Mouse (Mus musculus) spleen, adult 2 months (tissue): Measurements from ENCODE around the gene Cchcr1. TPM values are rescaled to one million over a fixed set of nuclear protein-coding genes. Genes with fewer than 3 reads are reported as not detected.
A peak's percentile ranks its signal among the peaks of the same experiment; 100 is the strongest.

Experiments used
- DNase-seq, 2 experiments: peaks; one replicate each; pipeline versions ENCODE4 v3.0.0 to v3.0.0-alpha.2; 2012 to 2021; ENCODE audit warnings: low spot score in 2 of 2, low read depth in 1 of 2
- H3K27ac ChIP-seq: fragments of 200-500 bp; 2 replicates; pipeline ENCODE4 v1.5.1; 2012; ENCODE audit warnings: low read length, inconsistent platforms; ENCODE audit not compliant: insufficient read depth
- H3K27me3 ChIP-seq: fragments of 200-500 bp; 2 replicates; pipeline ENCODE4 v1.6.1; 2012; ENCODE audit warnings: mild to moderate bottlenecking, moderate library complexity, low read length, inconsistent platforms; ENCODE audit not compliant: control insufficient read depth, insufficient read depth
- H3K36me3 ChIP-seq: fragments of 200-500 bp; 2 replicates; pipeline ENCODE4 v1.6.1; 2012; ENCODE audit warnings: mild to moderate bottlenecking, low read length, inconsistent platforms; ENCODE audit not compliant: control insufficient read depth, insufficient read depth
- H3K4me1 ChIP-seq: fragments of 200-500 bp; 2 replicates; pipeline ENCODE4 v1.6.1; 2011; ENCODE audit warnings: inconsistent platforms; ENCODE audit not compliant: control insufficient read depth, insufficient read depth, insufficient read length
- H3K4me3 ChIP-seq: fragments of 200-500 bp; 2 replicates; pipeline ENCODE4 v1.5.1; 2011; ENCODE audit warnings: mild to moderate bottlenecking, inconsistent platforms; ENCODE audit not compliant: insufficient read depth, insufficient read length; ENCODE audit errors: extremely low read depth
- CTCF ChIP-seq: fragments of 200-500 bp; IDR thresholded peaks from 2 replicates; pipeline ENCODE4 v1.5.1; 2011; ENCODE audit warnings: mild to moderate bottlenecking, inconsistent platforms; ENCODE audit not compliant: insufficient read depth, insufficient read length, insufficient replicate concordance; ENCODE audit errors: extremely low read depth
- POLR2A ChIP-seq: fragments of 200-500 bp; IDR thresholded peaks from 2 replicates; pipeline ENCODE4 v1.6.1; 2011; ENCODE audit warnings: low read depth, low read length, inconsistent platforms
- WGBS: fragments of 180-500 bp; shearing (Covaris S2); methylation state at CpG from one replicate; pipeline ENCODE4 v1.1.7; 2018; 5-methylcytosine and 5-hydroxymethylcytosine counted together
- polyA plus RNA-seq: library from polyadenylated mRNA; depleted of rRNA; stranded (reverse); fragments of >200 nt; gene quantifications from 2 replicates; pipeline ENCODE4 v1.2.3, GENCODE M21; 2012

The Cchcr1 gene
- polyA plus RNA-seq, 1 experiment: 4.4 TPM

GRCm38 (mm10) chr17:35544680-35545079 is 27.8 kb downstream of the Cchcr1 start:
- WGBS: 37% methylated on average over 6 of the region's 6 CpGs
- peak in 1 of 2 experiments; percentile 37 for DNase-seq
- no peaks in the 10 kb centered on the region for H3K27me3 ChIP-seq
- H3K36me3 ChIP-seq: no peaks in the 10 kb centered on the region
- H3K27ac ChIP-seq: no peak overlapping the region
- H3K4me1 ChIP-seq: no peaks in the 10 kb centered on the region; the same call in 1 of the 2 replicates
- H3K4me3 ChIP-seq: no peak overlapping the region
- TF ChIP-seq POLR2A: no peak
- TF ChIP-seq CTCF: peak; percentile 48; the same call in 1 of the 2 replicates

GRCm38 (mm10) chr17:35547465-35547864 is 30.6 kb downstream of the Cchcr1 start:
- H3K4me3 ChIP-seq: no peak overlapping the region

GRCm38 (mm10) chr17:35548636-35549035 is 31.7 kb downstream of the Cchcr1 start:
- Histone ChIP-seq H3K27ac (no peak overlapping the region), H3K4me1 (no peaks in the 10 kb centered on the region; the same call in 1 of the 2 replicates), H3K4me3 (no peak overlapping the region), H3K36me3 (no peaks in the 10 kb centered on the region), H3K27me3 (no peaks in the 10 kb centered on the region)
- WGBS: 30% methylated on average over 5 of the region's 5 CpGs
- DNase-seq: no peak
- TF ChIP-seq POLR2A (no peak), CTCF (no peak)

More at GRCm38 (mm10) chr17:35547465-35547864, 30.6 kb downstream of the Cchcr1 start:
- Histone ChIP-seq H3K4me1 (no peaks in the 10 kb centered on the region; the same call in 1 of the 2 replicates), H3K27ac (no peak overlapping the region), H3K36me3 (no peaks in the 10 kb centered on the region), H3K27me3 (no peaks in the 10 kb centered on the region)
- TF ChIP-seq POLR2A (no peak), CTCF (no peak)
- no peak for DNase-seq
- WGBS: 76% methylated on average over 2 of the region's 2 CpGs

GRCm38 (mm10) chr17:35549437-35550142 is 32.7 kb downstream of the Cchcr1 start:
- Histone ChIP-seq H3K4me3 (no peak overlapping the region), H3K4me1 (no peaks in the 10 kb centered on the region), H3K36me3 (no peaks in the 10 kb centered on the region), H3K27ac (peak overlapping the region; percentile 53), H3K27me3 (no peaks in the 10 kb centered on the region)
- no peak for TF ChIP-seq CTCF
- no peak for TF ChIP-seq POLR2A
- 60% methylated on average over 15 of the region's 15 CpGs for WGBS
- DNase-seq: no peak

- Histone ChIP-seq H3K27ac (peak overlapping the region; percentile 53; the same call in 1 of the 2 replicates), H3K4me1 (no peaks in the 10 kb centered on the region), H3K36me3 (no peaks in the 10 kb centered on the region), H3K27me3 (no peaks in the 10 kb centered on the region), H3K4me3 (no peak overlapping the region)
- 87% methylated on average over 4 of the region's 4 CpGs for WGBS
- no peak for DNase-seq
- no peak for TF ChIP-seq CTCF
- no peak for TF ChIP-seq POLR2A
Measured at GRCm38 (mm10) chr17:35550143-35550494, 33.2 kb downstream of the Cchcr1 start.

GRCm38 (mm10) chr17:35550871-35551270 is 34.0 kb downstream of the Cchcr1 start:
- WGBS: 55% methylated on average over 8 of the region's 8 CpGs
- H3K4me1 ChIP-seq: no peaks in the 10 kb centered on the region
- no peaks in the 10 kb centered on the region for H3K27me3 ChIP-seq
- DNase-seq: no peak
- H3K36me3 ChIP-seq: no peaks in the 10 kb centered on the region
- TF ChIP-seq CTCF: no peak
- no peak for TF ChIP-seq POLR2A
- H3K27ac ChIP-seq: no peak overlapping the region
- H3K4me3 ChIP-seq: no peak overlapping the region

GRCm38 (mm10) chr17:35551881-35552414 is 35.0 kb downstream of the Cchcr1 start, which contains the start of gene Cdsn:
TSS of gene Cdsn (plus strand) at chr17:35552128.
- Histone ChIP-seq H3K27ac (no peak within 1 kb of the TSS), H3K4me1 (no peaks in the 10 kb centered on the region), H3K4me3 (no peak within 1 kb of the TSS), H3K27me3 (no peaks in the 10 kb centered on the region), H3K36me3 (no peaks in the 10 kb centered on the region)
- no peak for DNase-seq
- WGBS: 80% methylated on average over 10 of the region's 10 CpGs
- TF ChIP-seq CTCF (no peak), POLR2A (no peak)
